Mouse (Mus musculus): ENCODE data around the gene Cggbp1.

DNA sequence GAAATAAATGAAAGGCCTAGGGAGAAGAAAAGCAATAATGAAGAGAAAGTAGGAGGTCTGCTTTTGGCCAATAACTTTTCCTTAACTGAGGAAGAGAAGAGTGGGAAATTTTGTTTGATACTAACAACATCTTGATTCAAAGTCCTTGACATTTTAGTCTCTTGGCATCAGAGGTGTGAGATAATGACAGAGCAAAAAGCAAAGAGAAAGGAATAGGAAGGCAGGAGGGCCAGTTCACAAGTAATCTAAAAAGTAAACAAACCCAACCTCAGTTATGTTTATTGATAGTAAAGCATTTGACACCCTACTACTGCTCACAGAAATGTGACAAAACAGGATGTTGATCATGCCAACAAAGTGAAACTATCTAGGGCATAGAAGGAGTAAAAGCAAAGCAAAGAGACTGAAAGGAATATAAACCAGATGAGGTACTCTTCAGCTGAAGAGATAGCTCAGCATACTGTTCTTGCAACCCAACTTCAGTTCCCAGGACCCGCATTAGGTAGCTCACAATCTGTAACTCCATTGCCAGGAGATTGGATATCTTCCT, 15.7 kb upstream of the Cggbp1 start:
- TF ChIP-seq CTCF (IDR thresholded peaks at IDR 0.05; ENCODE audit: insufficient read depth, low read depth, low read length) (no peak), POLR2A (IDR thresholded peaks at IDR 0.05; ENCODE audit: insufficient read depth, low read depth, low read length) (no peak)

Measured in olfactory bulb, adult 2 months (tissue).